Mouse (Mus musculus) cerebellum, adult 2 months (tissue): ENCODE measurements around the gene Rhd.

Experiments
- CTCF ChIP-seq: fragments of 200-500 bp; IDR thresholded peaks from 2 replicates; pipeline ENCODE4 v1.5.1; 2011; ENCODE audit warnings: low read depth, mild to moderate bottlenecking, control low read depth, low read length, moderate library complexity, borderline replicate concordance; ENCODE audit not compliant: insufficient read depth
- POLR2A ChIP-seq: fragments of 200-500 bp; IDR thresholded peaks from 2 replicates; pipeline ENCODE4 v1.6.1; 2011; ENCODE audit warnings: low read length, control low read depth, borderline replicate concordance; ENCODE audit not compliant: insufficient read depth

DNA sequence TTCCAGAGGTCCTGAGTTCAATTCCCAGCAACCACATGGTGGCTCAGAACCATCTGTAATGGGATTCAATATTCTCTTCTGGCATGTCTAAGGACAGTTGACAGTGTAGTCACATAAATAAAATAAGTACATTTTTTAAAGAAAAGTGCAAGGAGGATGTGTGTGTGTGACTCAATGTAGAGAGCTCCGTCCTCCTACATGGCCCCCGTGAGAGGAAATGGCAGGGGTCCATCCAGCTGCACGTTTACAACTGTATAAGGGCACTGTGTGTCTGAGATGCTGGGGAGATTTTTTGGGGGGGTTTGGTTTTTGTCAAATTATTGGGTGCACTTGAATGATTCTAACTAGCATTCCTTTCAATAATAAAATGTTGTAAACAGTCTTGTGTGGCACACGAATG is 28.9 kb upstream of the Rhd start:
- no peak for TF ChIP-seq CTCF
- TF ChIP-seq POLR2A: no peak
